Mouse (Mus musculus): ENCODE results near the gene Ssc4d. TPM values are rescaled to one million over a fixed set of nuclear protein-coding genes. Genes with fewer than 3 reads are reported as not detected.

Gene Ssc4d
- polyA plus RNA-seq (2014; fragmentation: Nextera tagmentation; extraction: Ambion mirVana): 1.0 and 1.4 TPM in 2 replicates

- Histone ChIP-seq H3K9ac (replicated peaks; ENCODE audit: low read depth, low read length) (no peak within 1 kb of the TSS), H3K27ac (ENCODE audit: low read depth, low read length) (no peak within 1 kb of the TSS), H3K9me3 (ENCODE audit: control insufficient read depth, low read length) (no peaks in the 10 kb centered on the region), H3K4me1 (ENCODE audit: control insufficient read depth, insufficient read depth, low read length) (no peaks in the 10 kb centered on the region), H3K4me3 (ENCODE audit: low read depth, low read length) (no peak within 1 kb of the TSS), H3K27me3 (ENCODE audit: control insufficient read depth, insufficient read depth, low read length) (no peaks in the 10 kb centered on the region), H3K4me2 (ENCODE audit: low read depth, low read length) (no peak within 1 kb of the TSS), H3K36me3 (ENCODE audit: control insufficient read depth, insufficient read depth, low read length) (no peaks in the 10 kb centered on the region)
- no peak for ATAC-seq (ENCODE audit: low read depth)
- WGBS: 23% methylated on average over 9 of the region's 9 CpGs
Measured at GRCm38 (mm10) chr5:135974365-135974764, at the start of gene Ssc4d. Gene Ssc4d (minus strand): TSS chr5:135974531.

- Histone ChIP-seq H3K4me1 (ENCODE audit: control insufficient read depth, insufficient read depth, low read length) (no peaks in the 10 kb centered on the region; the same call in 1 of the 2 replicates), H3K27me3 (ENCODE audit: control insufficient read depth, insufficient read depth, low read length) (no peaks in the 10 kb centered on the region), H3K27ac (ENCODE audit: low read depth, low read length) (no peak overlapping the region), H3K9ac (replicated peaks; ENCODE audit: low read depth, low read length) (no peak overlapping the region), H3K4me3 (ENCODE audit: low read depth, low read length) (no peak overlapping the region), H3K36me3 (ENCODE audit: control insufficient read depth, insufficient read depth, low read length) (no peaks in the 10 kb centered on the region), H3K4me2 (ENCODE audit: low read depth, low read length) (no peak overlapping the region), H3K9me3 (ENCODE audit: control insufficient read depth, low read length) (no peaks in the 10 kb centered on the region)
- no peak for ATAC-seq (ENCODE audit: low read depth)
- 44% methylated on average over 1 of the region's 1 CpGs for WGBS
Measured at GRCm38 (mm10) chr5:136019907-136020306, 45.6 kb upstream of the Ssc4d start.

- Histone ChIP-seq H3K27ac (ENCODE audit: low read depth, low read length) (no peak overlapping the region), H3K9me3 (ENCODE audit: control insufficient read depth, low read length) (no peaks in the 10 kb centered on the region), H3K36me3 (ENCODE audit: control insufficient read depth, insufficient read depth, low read length) (no peaks in the 10 kb centered on the region), H3K9ac (replicated peaks; ENCODE audit: low read depth, low read length) (no peak overlapping the region), H3K4me1 (ENCODE audit: control insufficient read depth, insufficient read depth, low read length) (no peaks in the 10 kb centered on the region; the same call in 1 of the 2 replicates), H3K4me2 (ENCODE audit: low read depth, low read length) (no peak overlapping the region), H3K4me3 (ENCODE audit: low read depth, low read length) (no peak overlapping the region), H3K27me3 (ENCODE audit: control insufficient read depth, insufficient read depth, low read length) (no peaks in the 10 kb centered on the region)
- no peak for ATAC-seq (ENCODE audit: low read depth)
- WGBS: 92% methylated on average over 2 of the region's 2 CpGs
Measured at GRCm38 (mm10) chr5:136018726-136019125, 44.4 kb upstream of the Ssc4d start.

- H3K4me3 ChIP-seq (ENCODE audit: low read depth, low read length): no peak overlapping the region
- no peaks in the 10 kb centered on the region for H3K27me3 ChIP-seq (ENCODE audit: control insufficient read depth, insufficient read depth, low read length)
- no peak overlapping the region for H3K27ac ChIP-seq (ENCODE audit: low read depth, low read length)
- no peaks in the 10 kb centered on the region for H3K9me3 ChIP-seq (ENCODE audit: control insufficient read depth, low read length)
- no peak overlapping the region for H3K4me2 ChIP-seq (ENCODE audit: low read depth, low read length)
- no peak overlapping the region for H3K9ac ChIP-seq (replicated peaks; ENCODE audit: low read depth, low read length)
- H3K4me1 ChIP-seq (ENCODE audit: control insufficient read depth, insufficient read depth, low read length): no peaks in the 10 kb centered on the region; the same call in 1 of the 2 replicates
- ATAC-seq (ENCODE audit: low read depth): no peak
- 84% methylated on average over 6 of the region's 6 CpGs for WGBS
- H3K36me3 ChIP-seq (ENCODE audit: control insufficient read depth, insufficient read depth, low read length): peaks cover 6% of the 10 kb centered on the region
Measured at GRCm38 (mm10) chr5:136017262-136017661, 42.9 kb upstream of the Ssc4d start.

DNA sequence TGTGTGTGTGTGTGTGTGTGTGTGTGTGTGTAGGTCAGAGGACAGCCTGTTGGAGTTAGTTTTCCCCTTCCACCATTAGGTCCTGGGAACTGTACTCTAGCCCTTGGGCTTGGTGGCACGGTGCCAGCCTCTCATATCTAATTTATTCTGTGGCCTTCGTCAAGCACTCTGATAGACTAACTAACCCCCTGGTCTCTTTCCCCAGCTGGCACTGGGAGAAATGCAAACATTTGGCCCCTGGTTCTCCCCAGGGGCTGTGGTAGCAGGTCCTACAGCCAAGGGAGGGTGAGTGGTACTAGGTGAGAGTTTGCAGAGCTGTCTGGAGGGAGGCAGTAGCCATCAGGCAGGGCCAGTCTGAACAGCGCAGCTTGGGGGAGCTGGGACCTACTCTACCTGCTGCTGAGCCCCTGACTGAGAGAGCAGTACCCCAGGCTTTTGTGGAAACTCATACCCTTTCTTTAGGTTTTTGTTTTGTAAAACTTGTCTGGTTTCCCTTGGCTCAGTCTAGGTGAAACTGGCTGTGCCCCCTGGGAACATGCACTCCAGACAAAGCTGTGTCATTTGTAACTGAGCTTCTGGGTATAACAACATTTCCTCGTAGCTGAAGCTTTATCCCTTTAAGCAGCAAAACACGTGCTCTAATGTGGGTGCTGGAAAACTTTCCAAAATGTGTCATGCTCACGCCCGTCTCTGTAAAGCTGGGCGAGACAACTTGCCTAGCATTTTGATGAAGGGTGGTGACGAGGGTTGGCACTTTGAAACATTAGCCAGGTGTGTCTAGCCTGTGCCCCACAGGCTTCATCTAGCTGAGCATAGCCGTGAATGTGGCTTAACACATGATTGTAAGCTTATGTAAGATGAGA lies 41.9 kb upstream of the Ssc4d start:
- Histone ChIP-seq H3K4me3 (ENCODE audit: low read depth, low read length) (no peak overlapping the region), H3K36me3 (ENCODE audit: control insufficient read depth, insufficient read depth, low read length) (peaks cover 11% of the 10 kb centered on the region), H3K27ac (ENCODE audit: low read depth, low read length) (0 out of 2 replicates have a peak overlapping the region, but pooled peaks have one; percentile 28), H3K4me2 (ENCODE audit: low read depth, low read length) (no peak overlapping the region), H3K9me3 (ENCODE audit: control insufficient read depth, low read length) (no peaks in the 10 kb centered on the region), H3K4me1 (ENCODE audit: control insufficient read depth, insufficient read depth, low read length) (no peaks in the 10 kb centered on the region; the same call in 1 of the 2 replicates), H3K27me3 (ENCODE audit: control insufficient read depth, insufficient read depth, low read length) (no peaks in the 10 kb centered on the region), H3K9ac (replicated peaks; ENCODE audit: low read depth, low read length) (no peak overlapping the region)
- no peak for ATAC-seq (ENCODE audit: low read depth)
- 81% methylated on average over 10 of the region's 10 CpGs for WGBS

DNA sequence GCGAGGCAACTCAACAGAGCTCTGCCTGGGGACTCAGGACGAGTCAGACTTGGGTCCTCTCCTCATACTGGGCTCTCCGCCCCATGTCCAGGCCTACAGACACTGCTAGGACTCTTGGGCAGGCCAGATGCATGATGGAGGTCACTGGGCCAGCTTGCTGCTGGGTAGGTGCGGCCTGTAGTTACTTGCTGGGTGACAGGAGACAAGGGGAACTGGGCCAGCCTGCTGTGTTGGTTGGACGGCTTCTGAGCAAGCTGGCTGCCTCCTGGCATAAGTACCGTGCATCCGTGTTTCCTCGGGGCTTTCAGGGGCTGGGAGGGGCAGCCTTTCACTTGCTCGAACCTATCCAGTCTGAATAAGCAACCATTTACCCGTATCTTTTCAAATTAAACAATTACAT lies 41.3 kb upstream of the Ssc4d start:
- WGBS: 84% methylated on average over 10 of the region's 10 CpGs
- Histone ChIP-seq H3K36me3 (ENCODE audit: control insufficient read depth, insufficient read depth, low read length) (peaks cover 11% of the 10 kb centered on the region), H3K27me3 (ENCODE audit: control insufficient read depth, insufficient read depth, low read length) (no peaks in the 10 kb centered on the region), H3K27ac (ENCODE audit: low read depth, low read length) (no peak overlapping the region), H3K9ac (replicated peaks; ENCODE audit: low read depth, low read length) (no peak overlapping the region), H3K9me3 (ENCODE audit: control insufficient read depth, low read length) (no peaks in the 10 kb centered on the region), H3K4me3 (ENCODE audit: low read depth, low read length) (no peak overlapping the region), H3K4me1 (ENCODE audit: control insufficient read depth, insufficient read depth, low read length) (no peaks in the 10 kb centered on the region; the same call in 1 of the 2 replicates), H3K4me2 (ENCODE audit: low read depth, low read length) (no peak overlapping the region)
- no peak for ATAC-seq (ENCODE audit: low read depth)

DNA sequence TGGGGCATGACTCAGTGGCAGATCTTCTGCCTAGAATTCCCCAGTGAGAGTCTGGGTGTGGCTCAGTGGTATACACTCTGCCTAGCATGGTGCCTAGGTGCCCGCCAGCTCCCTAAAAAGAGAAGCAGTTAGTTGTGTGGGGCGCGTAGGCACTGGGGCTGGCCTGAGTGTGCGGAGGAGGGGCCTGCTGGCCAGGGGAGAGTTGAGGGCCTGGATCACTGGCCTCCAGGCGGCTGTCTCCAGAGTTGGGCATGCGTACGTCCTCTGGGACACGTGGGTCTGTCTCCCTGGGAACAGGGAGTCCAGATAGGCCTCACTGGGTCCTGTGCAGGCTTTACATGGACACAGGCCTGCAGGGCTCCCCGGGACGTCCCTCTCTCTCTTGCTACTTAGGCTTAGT lies 40.5 kb upstream of the Ssc4d start:
- Histone ChIP-seq H3K27ac (ENCODE audit: low read depth, low read length) (no peak overlapping the region), H3K27me3 (ENCODE audit: control insufficient read depth, insufficient read depth, low read length) (no peaks in the 10 kb centered on the region), H3K4me3 (ENCODE audit: low read depth, low read length) (no peak overlapping the region), H3K9ac (replicated peaks; ENCODE audit: low read depth, low read length) (no peak overlapping the region), H3K36me3 (ENCODE audit: control insufficient read depth, insufficient read depth, low read length) (peaks cover 11% of the 10 kb centered on the region), H3K4me2 (ENCODE audit: low read depth, low read length) (no peak overlapping the region), H3K9me3 (ENCODE audit: control insufficient read depth, low read length) (no peaks in the 10 kb centered on the region), H3K4me1 (ENCODE audit: control insufficient read depth, insufficient read depth, low read length) (no peaks in the 10 kb centered on the region; the same call in 1 of the 2 replicates)
- 89% methylated on average over 10 of the region's 10 CpGs for WGBS
- ATAC-seq (ENCODE audit: low read depth): no peak

- no peaks in the 10 kb centered on the region for H3K27me3 ChIP-seq (ENCODE audit: control insufficient read depth, insufficient read depth, low read length)
- H3K9me3 ChIP-seq (ENCODE audit: control insufficient read depth, low read length): no peaks in the 10 kb centered on the region
- WGBS: 87% methylated on average over 7 of the region's 7 CpGs
- H3K9ac ChIP-seq (replicated peaks; ENCODE audit: low read depth, low read length): no peak overlapping the region
- H3K4me1 ChIP-seq (ENCODE audit: control insufficient read depth, insufficient read depth, low read length): 0 out of 2 replicates have a peak, but pooled peaks cover 3% of the 10 kb centered on the region
- no peak overlapping the region for H3K27ac ChIP-seq (ENCODE audit: low read depth, low read length)
- H3K4me2 ChIP-seq (ENCODE audit: low read depth, low read length): no peak overlapping the region
- peaks cover 10% of the 10 kb centered on the region for H3K36me3 ChIP-seq (ENCODE audit: control insufficient read depth, insufficient read depth, low read length)
- no peak overlapping the region for H3K4me3 ChIP-seq (ENCODE audit: low read depth, low read length)
- ATAC-seq (ENCODE audit: low read depth): no peak
Measured at GRCm38 (mm10) chr5:136007745-136008144, 33.4 kb upstream of the Ssc4d start.

DNA sequence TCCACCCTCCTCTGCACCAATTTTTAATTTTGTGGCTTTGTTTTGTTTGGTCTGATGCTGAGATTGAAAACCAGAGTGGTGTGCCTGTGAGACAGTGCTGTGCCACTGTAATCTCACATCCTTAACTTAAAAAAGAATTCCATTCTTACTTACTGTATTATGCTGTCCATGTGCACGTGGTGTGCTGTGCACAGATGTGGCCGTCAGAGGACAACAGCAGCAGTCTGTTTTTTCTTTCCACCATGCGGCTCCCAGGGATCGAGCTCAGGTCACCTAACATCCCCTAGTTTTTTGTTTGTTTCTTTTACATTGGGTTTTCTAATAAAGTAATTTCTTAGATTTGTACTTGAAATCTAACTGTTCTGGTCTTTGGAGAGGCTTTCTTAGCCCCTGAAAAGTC lies 30.2 kb upstream of the Ssc4d start:
- H3K27ac ChIP-seq (ENCODE audit: low read depth, low read length): no peak overlapping the region
- no peaks in the 10 kb centered on the region for H3K9me3 ChIP-seq (ENCODE audit: control insufficient read depth, low read length)
- no peak overlapping the region for H3K4me3 ChIP-seq (ENCODE audit: low read depth, low read length)
- ATAC-seq (ENCODE audit: low read depth): no peak
- 0 out of 2 replicates have a peak, but pooled peaks cover 3% of the 10 kb centered on the region for H3K4me1 ChIP-seq (ENCODE audit: control insufficient read depth, insufficient read depth, low read length)
- no peaks in the 10 kb centered on the region for H3K27me3 ChIP-seq (ENCODE audit: control insufficient read depth, insufficient read depth, low read length)
- no peaks in the 10 kb centered on the region for H3K36me3 ChIP-seq (ENCODE audit: control insufficient read depth, insufficient read depth, low read length)
- 74% methylated on average over 4 of the region's 4 CpGs for WGBS
- H3K9ac ChIP-seq (replicated peaks; ENCODE audit: low read depth, low read length): no peak overlapping the region
- no peak overlapping the region for H3K4me2 ChIP-seq (ENCODE audit: low read depth, low read length)
